Mouse (Mus musculus) neutrophil, adult 83 days (primary cell): ENCODE data around the gene Olfr780. TPM values are rescaled to one million over a fixed set of nuclear protein-coding genes. Genes with fewer than 3 reads are reported as not detected.

ENCODE experiments used
- total RNA-seq, 2 experiments: library from RNA; stranded (reverse); gene quantifications; one replicate each; pipeline ENCODE4 v1.2.4; 2023

The Olfr780 gene
- total RNA-seq, result not detected

DNA sequence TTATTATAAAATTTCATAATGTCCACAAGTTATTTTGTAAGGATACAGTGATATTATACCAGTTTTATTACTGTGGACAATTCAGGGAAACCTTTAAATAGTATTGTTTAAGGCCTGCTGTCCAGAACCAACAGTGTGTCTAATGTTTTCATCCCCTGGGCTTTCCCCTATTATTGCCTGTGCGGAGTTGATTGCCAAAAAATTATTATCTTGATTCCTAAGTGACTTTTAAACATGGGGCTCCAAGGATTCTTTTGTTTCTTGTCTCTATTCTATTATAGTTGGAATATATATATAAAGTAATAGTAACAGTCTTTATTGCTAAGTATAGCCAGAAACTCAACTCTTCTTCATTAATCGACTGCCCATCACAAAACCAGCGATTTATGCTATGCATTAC is at the start of gene Olfr780:
Gene Olfr780, plus strand, starts transcription at position 301 of the 400 bp plus-strand sequence.

DNA sequence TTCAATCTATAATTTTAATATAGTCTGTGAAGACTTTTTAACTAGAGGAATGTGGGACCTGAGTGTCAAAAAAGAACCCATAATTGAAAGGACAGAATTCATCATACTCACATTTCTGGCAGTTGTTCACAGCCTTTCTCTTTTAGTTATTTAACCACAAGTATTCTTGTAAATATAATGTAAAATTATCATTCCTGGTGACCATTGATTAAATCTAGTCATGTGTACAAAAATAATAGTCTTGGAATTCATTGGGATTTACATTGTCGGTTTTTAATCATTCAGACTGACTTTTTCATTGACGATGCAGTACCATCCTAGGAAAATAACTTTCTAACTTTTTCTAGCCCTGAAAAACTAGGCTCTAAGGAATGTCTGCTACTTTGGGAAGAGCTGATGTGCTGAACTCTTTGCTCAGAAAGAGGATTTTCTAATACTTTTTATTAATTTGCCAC is 46.8 kb upstream of the Olfr780 start, which contains the start of gene Olfr777:
Gene Olfr777, minus strand, starts transcription at position 405 of the 455 bp plus-strand sequence.

GRCm38 (mm10) chr10:129328554-129328953 is 10.6 kb downstream of the Olfr780 start, which contains the start of gene Olfr781:
Gene Olfr781 (plus strand): TSS chr10:129328854.

DNA sequence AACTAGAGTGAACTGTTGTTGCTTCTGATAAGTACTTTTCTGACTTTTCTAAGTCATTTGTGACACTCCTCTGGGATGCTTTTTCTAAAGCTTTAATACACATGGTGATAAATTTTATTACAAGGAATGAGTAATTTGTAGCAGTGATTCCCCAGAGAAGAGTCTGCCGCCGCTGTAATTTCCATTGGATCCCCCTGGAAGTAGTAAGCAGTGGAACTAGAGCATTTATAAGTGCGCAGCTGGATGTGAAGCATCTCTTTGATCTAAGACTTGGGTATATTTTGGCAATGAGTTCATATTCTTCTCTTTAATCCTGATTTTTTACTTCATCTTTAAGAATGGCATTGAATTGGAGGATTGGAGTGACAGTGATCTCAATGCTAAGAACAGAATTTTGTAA is 30.6 kb downstream of the Olfr780 start, which contains the start of gene Olfr782:
Gene Olfr782, plus strand, starts transcription at position 301 of the 400 bp plus-strand sequence.

Other genes starting within 250 kb of the Olfr780 start
- gene Olfr766-ps1, start 249.1 kb upstream of the Olfr780 start, total RNA-seq, result not detected
- gene Olfr767, start 235.2 kb upstream of the Olfr780 start, total RNA-seq, result not detected
- not detected for gene Olfr768, start 218.7 kb upstream of the Olfr780 start, total RNA-seq
- not detected for gene Olfr769, start 200.3 kb upstream of the Olfr780 start, total RNA-seq
- gene Olfr770, start 179.1 kb upstream of the Olfr780 start, total RNA-seq, result not detected
- not detected for gene Olfr771, start 153.4 kb upstream of the Olfr780 start, total RNA-seq
- gene Olfr772, start 140.2 kb upstream of the Olfr780 start, total RNA-seq, result not detected
- gene Olfr773, start 130.7 kb upstream of the Olfr780 start, total RNA-seq, result not detected
- gene Olfr774, start 81.9 kb upstream of the Olfr780 start, total RNA-seq, result not detected
- not detected for gene Olfr775, start 69.7 kb upstream of the Olfr780 start, total RNA-seq
- not detected for gene Olfr776, start 59.0 kb upstream of the Olfr780 start, total RNA-seq
- gene Olfr777, start 46.6 kb upstream of the Olfr780 start, total RNA-seq, result not detected
- gene Olfr781, start 10.7 kb downstream of the Olfr780 start, total RNA-seq, result not detected
- not detected for gene Olfr782, start 30.7 kb downstream of the Olfr780 start, total RNA-seq
- gene Olfr784, start 66.0 kb downstream of the Olfr780 start, total RNA-seq, result under 1 TPM in 1 of 2 experiments, not detected in 1; 0.13 TPM
- not detected for gene Olfr785, start 87.3 kb downstream of the Olfr780 start, total RNA-seq
- not detected for gene Olfr786, start 109.2 kb downstream of the Olfr780 start, total RNA-seq
- gene Olfr787, start 143.7 kb downstream of the Olfr780 start, total RNA-seq, result not detected
- gene Olfr788, start 152.9 kb downstream of the Olfr780 start, total RNA-seq, result not detected
- gene Olfr789, start 166.6 kb downstream of the Olfr780 start, total RNA-seq, result not detected
- gene Olfr790, start 180.4 kb downstream of the Olfr780 start, total RNA-seq, result not detected
- not detected for gene Olfr791, start 203.7 kb downstream of the Olfr780 start, total RNA-seq
- gene Olfr792, start 221.0 kb downstream of the Olfr780 start, total RNA-seq, result not detected
- gene Olfr794, start 249.5 kb downstream of the Olfr780 start, total RNA-seq, result not detected